Mouse (Mus musculus): ENCODE results near the gene Cpn2. TPM values are rescaled to one million over a fixed set of nuclear protein-coding genes. Genes with fewer than 3 reads are reported as not detected.

Cpn2 gene
- total RNA-seq, 2 experiments from 2014 or later = 0.14 TPM; not detected in 1

Other genes with a start within 250 kb of the Cpn2 start
- gene Hes1, start 203.1 kb downstream of the Cpn2 start, total RNA-seq (2021) = 10 to 100 TPM; 28.9 to 30.9 TPM
- under 1 TPM; 0.29 to 0.33 TPM for gene Lrrc15, start 15.8 kb upstream of the Cpn2 start, total RNA-seq (2021)
- gene Gp5, start 43.3 kb upstream of the Cpn2 start, total RNA-seq (2021) = under 1 TPM; 0.33 to 0.39 TPM
- gene Atp13a3, start 138.5 kb upstream of the Cpn2 start, total RNA-seq (2021) = 10 to 100 TPM; 60.8 to 66.6 TPM